Mouse (Mus musculus) thymus, adult 2 months (tissue): ENCODE results near the gene Jmjd4.

ENCODE experiments used
- CTCF ChIP-seq: fragments of 200-500 bp; IDR thresholded peaks from 2 replicates; pipeline ENCODE4 v1.5.1; 2012; ENCODE audit warnings: mild to moderate bottlenecking, control low read depth, low read length, moderate library complexity, borderline replicate concordance; ENCODE audit not compliant: control insufficient read depth, poor library complexity, insufficient read depth; ENCODE audit errors: extremely low read depth
- POLR2A ChIP-seq: fragments of 200-500 bp; IDR thresholded peaks from 2 replicates; pipeline ENCODE4 v1.6.1; 2012; ENCODE audit warnings: mild to moderate bottlenecking, low read length, control low read depth, moderate library complexity; ENCODE audit not compliant: control insufficient read depth, poor library complexity, insufficient read depth; ENCODE audit errors: extremely low read depth

- TF ChIP-seq CTCF (no peak), POLR2A (no peak)
Measured at GRCm38 (mm10) chr11:59501978-59502700, 52.3 kb downstream of the Jmjd4 start.
